Mouse (Mus musculus) cortical plate, adult 2 months (tissue): Measurements from ENCODE around the gene Cad.

Source experiments
- CTCF ChIP-seq: fragments of 200-500 bp; IDR thresholded peaks from 2 replicates; pipeline ENCODE4 v1.5.1; 2011; ENCODE audit warnings: mild to moderate bottlenecking, control low read depth, low read length; ENCODE audit not compliant: insufficient read depth; ENCODE audit errors: extremely low read depth
- POLR2A ChIP-seq: fragments of 200-500 bp; IDR thresholded peaks from 2 replicates; pipeline ENCODE4 v1.6.1; 2011; ENCODE audit warnings: mild to moderate bottlenecking, low read length, control low read depth; ENCODE audit not compliant: insufficient read depth; ENCODE audit errors: extremely low read depth

- TF ChIP-seq POLR2A, result no peak
- no peak for TF ChIP-seq CTCF
Observed at GRCm38 (mm10) chr5:31022690-31023089, 31.9 kb upstream of the Cad start.
